Mouse (Mus musculus): ENCODE data around the gene Dbp.

DNA sequence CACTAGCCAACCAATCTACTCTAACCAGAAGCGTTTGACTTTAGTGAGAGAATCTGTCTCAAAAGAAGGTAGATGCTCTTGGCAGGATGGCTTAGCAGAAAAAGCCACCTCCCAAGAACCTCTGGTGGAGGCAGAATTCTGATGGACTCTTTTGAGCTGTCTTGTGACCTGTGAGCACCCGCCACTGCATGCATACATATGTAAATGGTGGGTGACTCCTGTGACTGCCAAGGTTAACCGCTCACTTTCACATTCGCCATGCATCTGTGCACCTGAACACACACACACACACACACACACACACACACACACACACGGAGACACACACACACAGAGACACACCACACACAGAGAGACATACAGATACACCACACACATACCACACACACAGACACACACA lies 42.6 kb downstream of the Dbp start:
- no peak for TF ChIP-seq MYOD1 (IDR thresholded peaks at IDR 0.05; ENCODE audit: control insufficient read depth in 1 of 3, insufficient read length in 2 of 3, low read depth in 2 of 3)
- no peak for TF ChIP-seq USF1 (IDR thresholded peaks at IDR 0.05; ENCODE audit: low read depth)
- no peak for TF ChIP-seq POLR2A (IDR thresholded peaks at IDR 0.05; ENCODE audit: insufficient read length, low read depth)
- no peak for TF ChIP-seq POLR2AphosphoS2 (IDR thresholded peaks at IDR 0.05; ENCODE audit: insufficient read length, low read depth)
- no peak for TF ChIP-seq CEBPB (IDR thresholded peaks at IDR 0.05; ENCODE audit: insufficient read depth, poor library complexity, severe bottlenecking)
- no peak for TF ChIP-seq MYOG (IDR thresholded peaks at IDR 0.05; ENCODE audit: control insufficient read depth in 1 of 3, insufficient read depth in 1 of 3, insufficient read length in 2 of 3, low read depth in 2 of 3)

Data from myocyte (in vitro differentiated cells).